Mouse (Mus musculus) cerebellum, adult 2 months (tissue): ENCODE measurements around the gene Ptcd2.

ENCODE experiments used
- CTCF ChIP-seq: fragments of 200-500 bp; IDR thresholded peaks from 2 replicates; pipeline ENCODE4 v1.5.1; 2011; ENCODE audit warnings: low read depth, mild to moderate bottlenecking, control low read depth, low read length, moderate library complexity, borderline replicate concordance; ENCODE audit not compliant: insufficient read depth
- POLR2A ChIP-seq: fragments of 200-500 bp; IDR thresholded peaks from 2 replicates; pipeline ENCODE4 v1.6.1; 2011; ENCODE audit warnings: low read length, control low read depth, borderline replicate concordance; ENCODE audit not compliant: insufficient read depth

- no peak for TF ChIP-seq CTCF
- TF ChIP-seq POLR2A = no peak
Measured at GRCm38 (mm10) chr13:99323632-99324336, 20.7 kb downstream of the Ptcd2 start.
